Mouse (Mus musculus): ENCODE data around the gene Tacc2.

- TF ChIP-seq CTCF (IDR thresholded peaks at IDR 0.05; ENCODE audit: extremely low read depth, insufficient read depth, low read length) (no peak), POLR2A (IDR thresholded peaks at IDR 0.05; ENCODE audit: extremely low read depth, insufficient read depth, low read length) (no peak)
Measured at GRCm38 (mm10) chr7:130719931-130720598, 142.8 kb downstream of the Tacc2 start.

All from cortical plate, adult 2 months (tissue).